Mouse (Mus musculus): ENCODE results near the gene 4930564D02Rik. TPM values are rescaled to one million over a fixed set of nuclear protein-coding genes. Genes with fewer than 3 reads are reported as not detected.

Gene 4930564D02Rik
- polyA plus RNA-seq, 1 experiment, result not detected

- Histone ChIP-seq H3K27me3 (replicated peaks; ENCODE audit: control insufficient read depth, insufficient read depth, low read length) (no peaks in the 10 kb centered on the region), H3K36me3 (ENCODE audit: control insufficient read depth, insufficient read depth, low read length) (no peaks in the 10 kb centered on the region), H3K4me1 (ENCODE audit: control insufficient read depth, insufficient read depth, low read length) (peaks cover 4% of the 10 kb centered on the region; the same call in 1 of the 2 replicates), H3K27ac (ENCODE audit: insufficient read depth, low read depth, low read length) (no peak overlapping the region), H3K4me3 (ENCODE audit: insufficient read depth, low read depth, low read length) (no peak overlapping the region)
- TF ChIP-seq POLR2A (IDR thresholded peaks at IDR 0.05; ENCODE audit: low read depth, low read length) (no peak), CTCF (conservative IDR thresholded peaks at IDR 0.05; ENCODE audit: insufficient read depth, insufficient read length, low read depth, low read length) (peak; percentile 67)
- DNase-seq, result peak; percentile 66
- WGBS, result 52% methylated on average over 3 of the region's 3 CpGs
These were observed 24.3 kb downstream of the 4930564D02Rik start for GRCm38 (mm10) chr3:105090981-105091380.

- H3K4me1 ChIP-seq (ENCODE audit: control insufficient read depth, insufficient read depth, low read length), result 0 out of 2 replicates have a peak, but pooled peaks cover under 1% of the 10 kb centered on the region
- no peak overlapping the region for H3K4me3 ChIP-seq (ENCODE audit: insufficient read depth, low read depth, low read length)
- H3K27me3 ChIP-seq (replicated peaks; ENCODE audit: control insufficient read depth, insufficient read depth, low read length), result no peaks in the 10 kb centered on the region
- TF ChIP-seq CTCF (conservative IDR thresholded peaks at IDR 0.05; ENCODE audit: insufficient read depth, insufficient read length, low read depth, low read length) (no peak), POLR2A (IDR thresholded peaks at IDR 0.05; ENCODE audit: low read depth, low read length) (no peak)
- peak; percentile 74 for DNase-seq
- WGBS, result 46% methylated on average over 11 of the region's 11 CpGs
- no peaks in the 10 kb centered on the region for H3K36me3 ChIP-seq (ENCODE audit: control insufficient read depth, insufficient read depth, low read length)
- no peak overlapping the region for H3K27ac ChIP-seq (ENCODE audit: insufficient read depth, low read depth, low read length)
These were observed 26.3 kb downstream of the 4930564D02Rik start for GRCm38 (mm10) chr3:105092721-105093505.

GRCm38 (mm10) chr3:105094448-105094847, 27.8 kb downstream of the 4930564D02Rik start:
- no peaks in the 10 kb centered on the region for H3K27me3 ChIP-seq (replicated peaks; ENCODE audit: control insufficient read depth, insufficient read depth, low read length)
- 83% methylated on average over 2 of the region's 2 CpGs for WGBS
- DNase-seq, result no peak
- no peak for TF ChIP-seq CTCF (conservative IDR thresholded peaks at IDR 0.05; ENCODE audit: insufficient read depth, insufficient read length, low read depth, low read length)
- no peak for TF ChIP-seq POLR2A (IDR thresholded peaks at IDR 0.05; ENCODE audit: low read depth, low read length)
- no peaks in the 10 kb centered on the region; the same call in 1 of the 2 replicates for H3K4me1 ChIP-seq (ENCODE audit: control insufficient read depth, insufficient read depth, low read length)
- H3K27ac ChIP-seq (ENCODE audit: insufficient read depth, low read depth, low read length), result no peak overlapping the region
- no peaks in the 10 kb centered on the region for H3K36me3 ChIP-seq (ENCODE audit: control insufficient read depth, insufficient read depth, low read length)
- no peak overlapping the region for H3K4me3 ChIP-seq (ENCODE audit: insufficient read depth, low read depth, low read length)

- no peak overlapping the region for H3K4me3 ChIP-seq (ENCODE audit: insufficient read depth, low read depth, low read length)
- no peaks in the 10 kb centered on the region for H3K36me3 ChIP-seq (ENCODE audit: control insufficient read depth, insufficient read depth, low read length)
- H3K27ac ChIP-seq (ENCODE audit: insufficient read depth, low read depth, low read length), result no peak overlapping the region
- DNase-seq, result no peak
- TF ChIP-seq CTCF (conservative IDR thresholded peaks at IDR 0.05; ENCODE audit: insufficient read depth, insufficient read length, low read depth, low read length), result no peak
- TF ChIP-seq POLR2A (IDR thresholded peaks at IDR 0.05; ENCODE audit: low read depth, low read length), result no peak
- H3K27me3 ChIP-seq (replicated peaks; ENCODE audit: control insufficient read depth, insufficient read depth, low read length), result no peaks in the 10 kb centered on the region
- WGBS, result 79% methylated on average over 5 of the region's 5 CpGs
- H3K4me1 ChIP-seq (ENCODE audit: control insufficient read depth, insufficient read depth, low read length), result no peaks in the 10 kb centered on the region; the same call in 1 of the 2 replicates
These were observed 28.4 kb downstream of the 4930564D02Rik start for GRCm38 (mm10) chr3:105095026-105095425.

- no peaks in the 10 kb centered on the region for H3K36me3 ChIP-seq (ENCODE audit: control insufficient read depth, insufficient read depth, low read length)
- 83% methylated on average over 4 of the region's 4 CpGs for WGBS
- H3K4me1 ChIP-seq (ENCODE audit: control insufficient read depth, insufficient read depth, low read length), result no peaks in the 10 kb centered on the region; the same call in 1 of the 2 replicates
- no peak overlapping the region for H3K4me3 ChIP-seq (ENCODE audit: insufficient read depth, low read depth, low read length)
- DNase-seq, result no peak
- H3K27ac ChIP-seq (ENCODE audit: insufficient read depth, low read depth, low read length), result no peak overlapping the region
- no peaks in the 10 kb centered on the region for H3K27me3 ChIP-seq (replicated peaks; ENCODE audit: control insufficient read depth, insufficient read depth, low read length)
- TF ChIP-seq POLR2A (IDR thresholded peaks at IDR 0.05; ENCODE audit: low read depth, low read length) (no peak), CTCF (conservative IDR thresholded peaks at IDR 0.05; ENCODE audit: insufficient read depth, insufficient read length, low read depth, low read length) (no peak)
These were observed 30.9 kb downstream of the 4930564D02Rik start for GRCm38 (mm10) chr3:105097581-105097980.

GRCm38 (mm10) chr3:105099526-105100269, 33.1 kb downstream of the 4930564D02Rik start:
- WGBS, result 37% methylated on average over 15 of the region's 15 CpGs
- Histone ChIP-seq H3K4me3 (ENCODE audit: insufficient read depth, low read depth, low read length) (no peak overlapping the region), H3K36me3 (ENCODE audit: control insufficient read depth, insufficient read depth, low read length) (no peaks in the 10 kb centered on the region), H3K27ac (ENCODE audit: insufficient read depth, low read depth, low read length) (no peak overlapping the region), H3K4me1 (ENCODE audit: control insufficient read depth, insufficient read depth, low read length) (no peaks in the 10 kb centered on the region; the same call in 1 of the 2 replicates), H3K27me3 (replicated peaks; ENCODE audit: control insufficient read depth, insufficient read depth, low read length) (no peaks in the 10 kb centered on the region)
- TF ChIP-seq CTCF (conservative IDR thresholded peaks at IDR 0.05; ENCODE audit: insufficient read depth, insufficient read length, low read depth, low read length), result no peak
- no peak for TF ChIP-seq POLR2A (IDR thresholded peaks at IDR 0.05; ENCODE audit: low read depth, low read length)
- DNase-seq, result peak; percentile 12

GRCm38 (mm10) chr3:105100270-105100589, 33.6 kb downstream of the 4930564D02Rik start:
- WGBS, result 55% methylated on average over 4 of the region's 4 CpGs
- TF ChIP-seq POLR2A (IDR thresholded peaks at IDR 0.05; ENCODE audit: low read depth, low read length) (no peak), CTCF (conservative IDR thresholded peaks at IDR 0.05; ENCODE audit: insufficient read depth, insufficient read length, low read depth, low read length) (no peak)
- H3K27me3 ChIP-seq (replicated peaks; ENCODE audit: control insufficient read depth, insufficient read depth, low read length), result no peaks in the 10 kb centered on the region
- no peaks in the 10 kb centered on the region; the same call in 1 of the 2 replicates for H3K4me1 ChIP-seq (ENCODE audit: control insufficient read depth, insufficient read depth, low read length)
- DNase-seq, result no peak
- no peak overlapping the region for H3K27ac ChIP-seq (ENCODE audit: insufficient read depth, low read depth, low read length)
- no peak overlapping the region for H3K4me3 ChIP-seq (ENCODE audit: insufficient read depth, low read depth, low read length)
- H3K36me3 ChIP-seq (ENCODE audit: control insufficient read depth, insufficient read depth, low read length), result no peaks in the 10 kb centered on the region

Data from kidney, adult 2 months (tissue).